Mouse (Mus musculus): ENCODE measurements around the gene Pde4c. TPM values are rescaled to one million over a fixed set of nuclear protein-coding genes. Genes with fewer than 3 reads are reported as not detected.
A peak's percentile ranks its signal among the peaks of the same experiment; 100 is the strongest.

Gene Pde4c
- polyA plus RNA-seq, 1 experiment: 0.10 TPM

DNA sequence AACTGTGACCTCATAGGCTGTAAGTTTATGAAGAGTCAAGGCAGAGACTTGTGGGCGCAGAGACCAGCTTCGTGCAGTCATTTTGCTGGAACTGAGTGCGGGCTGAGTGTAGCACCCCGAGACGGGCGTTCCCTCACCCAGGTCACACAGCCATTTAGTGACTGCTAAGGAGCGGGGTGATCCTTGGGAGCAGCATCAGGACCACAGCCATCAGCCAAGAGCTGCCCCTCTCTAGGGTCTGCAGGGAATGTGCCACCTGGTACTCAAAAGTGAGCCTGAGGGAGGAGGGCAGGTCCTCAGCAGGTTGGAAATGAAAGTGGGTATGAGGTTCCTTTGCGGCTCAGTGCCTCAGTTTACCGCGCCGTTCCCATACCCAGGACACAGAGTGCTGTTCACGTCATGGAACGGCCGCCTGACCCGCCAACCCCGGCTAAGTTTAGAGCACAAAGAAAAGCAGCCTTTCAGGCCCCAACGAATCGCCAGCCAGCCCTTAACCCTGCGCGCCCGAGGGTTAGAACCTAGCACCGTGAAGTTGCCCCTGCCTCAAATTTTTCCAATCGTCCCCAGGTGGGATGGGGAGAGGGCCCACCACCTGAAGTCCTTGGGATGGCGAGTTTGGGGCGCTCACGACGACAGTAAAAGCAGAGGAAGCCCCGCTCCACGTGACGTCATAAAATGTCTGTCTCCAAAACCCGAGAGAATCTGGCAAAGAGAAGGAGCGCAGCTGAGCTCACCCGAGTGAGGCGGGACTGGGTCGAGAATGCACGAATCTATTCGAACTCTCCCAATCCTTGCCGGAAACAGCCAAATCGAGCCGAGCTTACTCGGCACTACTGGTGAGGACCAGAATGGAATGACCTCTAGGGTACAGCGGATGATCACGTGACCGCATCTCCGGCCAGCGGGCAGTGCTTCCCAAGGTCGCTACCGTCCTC, 20.4 kb downstream of the Pde4c start:
- Histone ChIP-seq H3K27me3 (ENCODE audit: control insufficient read depth, insufficient read depth, insufficient read length) (peaks cover 41% of the 10 kb centered on the region), H3ac (ENCODE audit: control insufficient read depth, insufficient read length) (no peak overlapping the region), H3K4me3 (no peak overlapping the region), H3K79me2 (ENCODE audit: control insufficient read depth, insufficient read depth) (no peaks in the 10 kb centered on the region), H3K4me2 (ENCODE audit: low read depth) (peak overlapping the region; percentile 6), H3K36me3 (ENCODE audit: control insufficient read depth, insufficient read depth) (no peaks in the 10 kb centered on the region)
- TF ChIP-seq POLR2AphosphoS2 (IDR thresholded peaks at IDR 0.05; ENCODE audit: insufficient read length, low read depth) (no peak), USF1 (IDR thresholded peaks at IDR 0.05; ENCODE audit: low read depth) (peak; percentile 19), TCF12 (IDR thresholded peaks at IDR 0.05; ENCODE audit: insufficient read depth, poor library complexity, severe bottlenecking) (no peak)

DNA sequence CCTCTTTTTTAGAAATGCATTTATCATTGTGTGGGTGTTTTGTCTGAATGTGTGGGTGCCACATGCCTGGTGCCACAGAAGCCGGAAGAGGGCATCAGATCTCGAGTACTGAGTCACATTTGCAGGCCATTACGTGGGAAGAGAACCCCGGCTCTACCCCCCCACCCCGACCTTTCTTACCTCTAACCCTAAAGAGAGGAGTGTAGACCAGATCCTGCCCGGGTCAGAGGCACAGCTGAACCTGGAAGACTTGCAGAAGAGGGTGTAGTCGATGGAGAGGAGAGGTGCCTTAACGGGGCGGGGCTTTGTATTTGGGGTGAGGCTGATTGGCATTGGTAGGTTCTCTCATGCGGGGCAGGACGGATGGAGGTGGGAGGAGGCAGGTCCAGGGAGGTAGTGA, 21.3 kb downstream of the Pde4c start:
- TF ChIP-seq USF1 (IDR thresholded peaks at IDR 0.05; ENCODE audit: low read depth) (no peak), REST (IDR thresholded peaks at IDR 0.05; ENCODE audit: insufficient read depth, insufficient read length) (no peak), MYOG (IDR thresholded peaks at IDR 0.05; ENCODE audit: control insufficient read depth in 1 of 3, insufficient read depth in 1 of 3, insufficient read length in 2 of 3, low read depth in 2 of 3) (no peak), POLR2AphosphoS2 (IDR thresholded peaks at IDR 0.05; ENCODE audit: insufficient read length, low read depth) (no peak), MYOD1 (IDR thresholded peaks at IDR 0.05; ENCODE audit: control insufficient read depth in 1 of 3, insufficient read length in 2 of 3, low read depth in 2 of 3) (no peak), POLR2A (IDR thresholded peaks at IDR 0.05; ENCODE audit: insufficient read length, low read depth) (no peak), TCF3 (IDR thresholded peaks at IDR 0.05; ENCODE audit: insufficient read length, low read depth) (no peak), TCF12 (IDR thresholded peaks at IDR 0.05; ENCODE audit: insufficient read depth, poor library complexity, severe bottlenecking) (no peak), SRF (IDR thresholded peaks at IDR 0.05; ENCODE audit: control insufficient read depth, insufficient read length, low read depth) (no peak), CEBPB (IDR thresholded peaks at IDR 0.05; ENCODE audit: insufficient read depth, poor library complexity, severe bottlenecking) (no peak), E2F4 (IDR thresholded peaks at IDR 0.05; ENCODE audit: insufficient read depth) (no peak)
- peaks cover 41% of the 10 kb centered on the region for H3K27me3 ChIP-seq (ENCODE audit: control insufficient read depth, insufficient read depth, insufficient read length)
- no peak overlapping the region for H3K4me3 ChIP-seq
- no peak overlapping the region for H3ac ChIP-seq (ENCODE audit: control insufficient read depth, insufficient read length)
- H3K79me2 ChIP-seq (ENCODE audit: control insufficient read depth, insufficient read depth): no peaks in the 10 kb centered on the region
- H3K36me3 ChIP-seq (ENCODE audit: control insufficient read depth, insufficient read depth): no peaks in the 10 kb centered on the region
- no peak overlapping the region for H3K4me2 ChIP-seq (ENCODE audit: low read depth)

DNA sequence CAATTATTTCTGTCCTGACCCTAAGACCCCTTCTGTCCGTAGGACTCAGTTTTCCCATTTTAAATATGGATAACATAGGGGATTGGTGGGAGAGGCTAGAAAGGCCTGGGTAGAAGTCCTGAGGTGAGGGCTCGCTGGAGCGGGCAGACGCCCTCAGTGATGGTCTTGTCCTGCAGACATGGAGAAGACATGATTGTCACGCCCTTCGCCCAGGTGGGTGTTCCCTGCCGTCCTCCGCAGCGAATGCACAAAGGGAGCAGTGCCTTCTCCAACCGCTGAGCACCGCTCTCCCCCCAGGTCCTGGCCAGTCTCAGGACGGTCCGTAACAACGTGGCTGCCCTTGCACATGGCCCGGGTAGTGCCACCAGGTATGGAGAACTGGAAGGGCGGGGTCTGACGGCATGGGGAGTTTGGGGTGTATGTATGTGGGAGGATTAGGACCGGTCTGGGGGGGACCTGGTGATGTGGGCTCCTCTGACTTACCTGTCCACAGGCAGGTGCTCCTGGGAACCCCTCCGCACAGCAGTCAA, 22.2 kb downstream of the Pde4c start:
- H3ac ChIP-seq (ENCODE audit: control insufficient read depth, insufficient read length): no peak overlapping the region
- H3K79me2 ChIP-seq (ENCODE audit: control insufficient read depth, insufficient read depth): no peaks in the 10 kb centered on the region
- no peak overlapping the region for H3K4me3 ChIP-seq
- H3K27me3 ChIP-seq (ENCODE audit: control insufficient read depth, insufficient read depth, insufficient read length): peaks cover 41% of the 10 kb centered on the region
- TF ChIP-seq POLR2A (IDR thresholded peaks at IDR 0.05; ENCODE audit: insufficient read length, low read depth): no peak
- H3K36me3 ChIP-seq (ENCODE audit: control insufficient read depth, insufficient read depth): no peaks in the 10 kb centered on the region
- no peak overlapping the region for H3K4me2 ChIP-seq (ENCODE audit: low read depth)

DNA sequence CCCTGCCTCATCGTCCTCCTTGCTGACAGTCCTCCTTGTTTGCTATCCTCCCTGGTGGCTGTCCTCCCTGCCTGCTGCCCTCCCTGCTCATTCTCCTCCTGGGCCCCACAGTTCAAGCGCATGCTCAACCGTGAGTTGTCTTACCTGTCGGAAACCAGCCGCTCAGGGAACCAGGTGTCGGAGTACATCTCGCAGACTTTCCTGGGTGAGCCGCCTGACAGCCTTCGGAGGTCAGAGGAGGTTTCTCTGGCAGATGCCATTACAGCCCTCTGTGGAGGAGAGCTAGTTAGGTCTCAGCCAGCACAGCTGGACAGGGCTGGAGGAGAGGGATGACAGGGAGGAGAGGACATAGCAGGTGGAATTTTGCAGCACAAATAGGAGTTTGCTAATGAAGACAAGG, 23.2 kb downstream of the Pde4c start:
- H3K4me2 ChIP-seq (ENCODE audit: low read depth): no peak overlapping the region
- H3K4me3 ChIP-seq: no peak overlapping the region
- TF ChIP-seq TCF3 (IDR thresholded peaks at IDR 0.05; ENCODE audit: insufficient read length, low read depth): no peak
- TF ChIP-seq POLR2AphosphoS2 (IDR thresholded peaks at IDR 0.05; ENCODE audit: insufficient read length, low read depth): no peak
- TF ChIP-seq USF1 (IDR thresholded peaks at IDR 0.05; ENCODE audit: low read depth): no peak
- TF ChIP-seq E2F4 (IDR thresholded peaks at IDR 0.05; ENCODE audit: insufficient read depth): no peak
- no peak for TF ChIP-seq POLR2A (IDR thresholded peaks at IDR 0.05; ENCODE audit: insufficient read length, low read depth)
- no peak for TF ChIP-seq MYOD1 (IDR thresholded peaks at IDR 0.05; ENCODE audit: control insufficient read depth in 1 of 3, insufficient read length in 2 of 3, low read depth in 2 of 3)
- TF ChIP-seq TCF12 (IDR thresholded peaks at IDR 0.05; ENCODE audit: insufficient read depth, poor library complexity, severe bottlenecking): no peak
- no peak for TF ChIP-seq REST (IDR thresholded peaks at IDR 0.05; ENCODE audit: insufficient read depth, insufficient read length)
- TF ChIP-seq MYOG (IDR thresholded peaks at IDR 0.05; ENCODE audit: control insufficient read depth in 1 of 3, insufficient read depth in 1 of 3, insufficient read length in 2 of 3, low read depth in 2 of 3): no peak
- no peak for TF ChIP-seq CEBPB (IDR thresholded peaks at IDR 0.05; ENCODE audit: insufficient read depth, poor library complexity, severe bottlenecking)
- TF ChIP-seq MAX (IDR thresholded peaks at IDR 0.05; ENCODE audit: low read depth): no peak
- no peak for TF ChIP-seq SRF (IDR thresholded peaks at IDR 0.05; ENCODE audit: control insufficient read depth, insufficient read length, low read depth)
- peaks cover 41% of the 10 kb centered on the region for H3K27me3 ChIP-seq (ENCODE audit: control insufficient read depth, insufficient read depth, insufficient read length)
- H3K79me2 ChIP-seq (ENCODE audit: control insufficient read depth, insufficient read depth): no peaks in the 10 kb centered on the region
- no peaks in the 10 kb centered on the region for H3K36me3 ChIP-seq (ENCODE audit: control insufficient read depth, insufficient read depth)
- H3ac ChIP-seq (ENCODE audit: control insufficient read depth, insufficient read length): no peak overlapping the region

DNA sequence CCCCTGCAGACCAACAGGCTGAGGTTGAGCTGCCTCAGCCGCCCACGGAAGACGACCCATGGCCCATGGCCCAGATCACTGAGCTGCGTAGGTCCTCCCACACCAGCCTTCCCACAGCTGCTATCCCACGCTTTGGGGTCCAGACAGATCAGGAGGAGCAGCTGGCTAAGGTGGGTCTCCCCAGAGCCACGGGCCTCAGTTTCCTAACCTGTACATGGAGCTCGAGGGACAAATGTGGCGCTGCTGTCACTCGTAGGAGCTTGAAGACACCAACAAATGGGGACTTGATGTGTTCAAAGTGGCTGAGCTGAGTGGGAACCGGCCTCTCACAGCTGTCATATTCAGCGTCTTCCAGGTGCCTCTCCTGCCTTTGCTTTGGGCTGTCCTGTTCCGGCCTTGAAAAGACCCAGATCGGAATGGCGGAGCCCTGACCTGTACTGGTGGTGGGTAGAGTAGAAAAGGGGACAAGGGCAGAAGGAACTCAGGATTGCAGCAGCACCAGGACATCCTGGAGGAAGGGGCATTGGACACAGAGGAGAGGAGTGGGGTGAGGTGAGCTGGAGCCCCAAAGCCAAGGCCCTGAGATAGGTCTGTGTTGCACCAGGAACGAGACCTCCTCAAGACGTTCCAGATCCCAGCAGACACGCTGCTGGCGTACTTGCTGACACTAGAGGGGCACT, 23.8 kb downstream of the Pde4c start:
- peaks cover 40% of the 10 kb centered on the region for H3K27me3 ChIP-seq (ENCODE audit: control insufficient read depth, insufficient read depth, insufficient read length)
- no peak overlapping the region for H3K4me3 ChIP-seq
- H3ac ChIP-seq (ENCODE audit: control insufficient read depth, insufficient read length): no peak overlapping the region
- no peak overlapping the region for H3K4me2 ChIP-seq (ENCODE audit: low read depth)
- H3K36me3 ChIP-seq (ENCODE audit: control insufficient read depth, insufficient read depth): no peaks in the 10 kb centered on the region
- peak in 2 of 3 experiments; percentile 22 to 42 for TF ChIP-seq MYOD1 (IDR thresholded peaks at IDR 0.05; ENCODE audit: control insufficient read depth in 1 of 3, insufficient read length in 2 of 3, low read depth in 2 of 3)
- no peak for TF ChIP-seq POLR2AphosphoS2 (IDR thresholded peaks at IDR 0.05; ENCODE audit: insufficient read length, low read depth)
- TF ChIP-seq POLR2A (IDR thresholded peaks at IDR 0.05; ENCODE audit: insufficient read length, low read depth): no peak
- no peak for TF ChIP-seq MAX (IDR thresholded peaks at IDR 0.05; ENCODE audit: low read depth)
- no peak for TF ChIP-seq REST (IDR thresholded peaks at IDR 0.05; ENCODE audit: insufficient read depth, insufficient read length)
- no peak for TF ChIP-seq CEBPB (IDR thresholded peaks at IDR 0.05; ENCODE audit: insufficient read depth, poor library complexity, severe bottlenecking)
- TF ChIP-seq MYOG (IDR thresholded peaks at IDR 0.05; ENCODE audit: control insufficient read depth in 1 of 3, insufficient read depth in 1 of 3, insufficient read length in 2 of 3, low read depth in 2 of 3): peak in 1 of 3 experiments; percentile 1
- TF ChIP-seq TCF12 (IDR thresholded peaks at IDR 0.05; ENCODE audit: insufficient read depth, poor library complexity, severe bottlenecking): no peak
- no peak for TF ChIP-seq E2F4 (IDR thresholded peaks at IDR 0.05; ENCODE audit: insufficient read depth)
- no peak for TF ChIP-seq SRF (IDR thresholded peaks at IDR 0.05; ENCODE audit: control insufficient read depth, insufficient read length, low read depth)
- no peak for TF ChIP-seq TCF3 (IDR thresholded peaks at IDR 0.05; ENCODE audit: insufficient read length, low read depth)
- no peak for TF ChIP-seq USF1 (IDR thresholded peaks at IDR 0.05; ENCODE audit: low read depth)
- H3K79me2 ChIP-seq (ENCODE audit: control insufficient read depth, insufficient read depth): no peaks in the 10 kb centered on the region

Measured in myocyte (in vitro differentiated cells).